Mouse (Mus musculus): ENCODE data around the gene Anapc13. TPM values are rescaled to one million over a fixed set of nuclear protein-coding genes. Genes with fewer than 3 reads are reported as not detected.

The Anapc13 gene
- total RNA-seq, 2 experiments from 2014 or later, result 309 to 316 TPM

- intact Hi-C loops (cut with DNase I), result loop anchor here (10.0 kb wide), 2 partner anchors 578 to 678 kb away; partner anchors contain the start of genes 1300017J02Rik, Srprb and Topbp1
- no peak for DNase-seq (ENCODE audit: low spot score)
Observed at GRCm38 (mm10) chr9:102626839-102627225, 736 bp downstream of the Anapc13 start.

- DNase-seq (ENCODE audit: low spot score), result no peak
- intact Hi-C loops (cut with DNase I), result loop anchor here (10.0 kb wide), 2 partner anchors 577 to 677 kb away; partner anchors contain the start of genes 1300017J02Rik, Srprb and Topbp1
Observed at GRCm38 (mm10) chr9:102627442-102627841, 1.3 kb downstream of the Anapc13 start.

- DNase-seq (ENCODE audit: low spot score), result no peak
- intact Hi-C loops (cut with DNase I), result loop anchor here (10.0 kb wide), 2 partner anchors 576 to 676 kb away; partner anchors contain the start of genes 1300017J02Rik, Srprb and Topbp1
Observed at GRCm38 (mm10) chr9:102629052-102629451, 3.0 kb downstream of the Anapc13 start.

- intact Hi-C loops (cut with DNase I), result no loop called here
- no peak for DNase-seq (ENCODE audit: low spot score)
Observed at GRCm38 (mm10) chr9:102631589-102632147, 5.6 kb downstream of the Anapc13 start.

- DNase-seq (ENCODE audit: low spot score), result no peak
- intact Hi-C loops (cut with DNase I), result no loop called here
Observed at GRCm38 (mm10) chr9:102632173-102632572, 6.1 kb downstream of the Anapc13 start.

GRCm38 (mm10) chr9:102632923-102633537 is 6.9 kb downstream of the Anapc13 start:
- intact Hi-C loops (cut with DNase I), result no loop called here
- DNase-seq (ENCODE audit: low spot score), result no peak

GRCm38 (mm10) chr9:102634453-102634852 is 8.4 kb downstream of the Anapc13 start:
- intact Hi-C loops (cut with DNase I), result no loop called here
- no peak for DNase-seq (ENCODE audit: low spot score)

- DNase-seq (ENCODE audit: low spot score), result no peak
- intact Hi-C loops (cut with DNase I), result loop anchor here (1.0 to 2.0 kb wide), 3 partner anchors 78 to 230 kb away; no protein-coding TSS in a partner anchor
Observed at GRCm38 (mm10) chr9:102636553-102636952, 10.5 kb downstream of the Anapc13 start.

GRCm38 (mm10) chr9:102637115-102637514 is 11.0 kb downstream of the Anapc13 start:
- no peak for DNase-seq (ENCODE audit: low spot score)

GRCm38 (mm10) chr9:102638963-102639362 is 12.9 kb downstream of the Anapc13 start:
- no peak for DNase-seq (ENCODE audit: low spot score)
- intact Hi-C loops (cut with DNase I), result no loop called here

More at GRCm38 (mm10) chr9:102637115-102637514, 11.0 kb downstream of the Anapc13 start:
- intact Hi-C loops (cut with DNase I), result loop anchor here (2.0 kb wide), 2 partner anchors 78 to 230 kb away; no protein-coding TSS in a partner anchor

GRCm38 (mm10) chr9:102639510-102639909 is 13.4 kb downstream of the Anapc13 start:
- intact Hi-C loops (cut with DNase I), result no loop called here
- DNase-seq (ENCODE audit: low spot score), result no peak

GRCm38 (mm10) chr9:102641531-102641930 is 15.4 kb downstream of the Anapc13 start:
- no peak for DNase-seq (ENCODE audit: low spot score)
- intact Hi-C loops (cut with DNase I), result no loop called here

GRCm38 (mm10) chr9:102643071-102643485 is 17.0 kb downstream of the Anapc13 start:
- no peak for DNase-seq (ENCODE audit: low spot score)
- intact Hi-C loops (cut with DNase I), result no loop called here

GRCm38 (mm10) chr9:102643486-102644101 is 17.5 kb downstream of the Anapc13 start:
- intact Hi-C loops (cut with DNase I), result no loop called here
- peak; percentile 74 for DNase-seq (ENCODE audit: low spot score)

GRCm38 (mm10) chr9:102645119-102645695 is 19.1 kb downstream of the Anapc13 start:
- DNase-seq (ENCODE audit: low spot score), result no peak
- intact Hi-C loops (cut with DNase I), result no loop called here

GRCm38 (mm10) chr9:102647010-102647409 is 20.9 kb downstream of the Anapc13 start:
- intact Hi-C loops (cut with DNase I), result no loop called here

GRCm38 (mm10) chr9:102649917-102650527 is 23.9 kb downstream of the Anapc13 start:
- intact Hi-C loops (cut with DNase I), result no loop called here
- DNase-seq (ENCODE audit: low spot score), result no peak

More at GRCm38 (mm10) chr9:102647010-102647409, 20.9 kb downstream of the Anapc13 start:
- no peak for DNase-seq (ENCODE audit: low spot score)

GRCm38 (mm10) chr9:102650637-102651036 is 24.5 kb downstream of the Anapc13 start:
- intact Hi-C loops (cut with DNase I), result no loop called here

GRCm38 (mm10) chr9:102651199-102651720 is 25.2 kb downstream of the Anapc13 start:
- DNase-seq (ENCODE audit: low spot score), result no peak
- intact Hi-C loops (cut with DNase I), result no loop called here

More at GRCm38 (mm10) chr9:102650637-102651036, 24.5 kb downstream of the Anapc13 start:
- DNase-seq (ENCODE audit: low spot score), result no peak
